Mouse (Mus musculus) right cerebral cortex, adult 2 months (tissue): Measurements from ENCODE around the gene Actrt1.

Experiments
- DNase-seq, 2 experiments: peaks; one replicate each; pipeline ENCODE4 v3.0.0; 2021 to 2022; ENCODE audit warnings: low spot score in 2 of 2

The Actrt1 gene

GRCm38 (mm10) chrX:46328707-46329106 lies at the start of gene Actrt1:
TSS of gene Actrt1 (plus strand) at chrX:46329007.
- no peak for DNase-seq

DNA sequence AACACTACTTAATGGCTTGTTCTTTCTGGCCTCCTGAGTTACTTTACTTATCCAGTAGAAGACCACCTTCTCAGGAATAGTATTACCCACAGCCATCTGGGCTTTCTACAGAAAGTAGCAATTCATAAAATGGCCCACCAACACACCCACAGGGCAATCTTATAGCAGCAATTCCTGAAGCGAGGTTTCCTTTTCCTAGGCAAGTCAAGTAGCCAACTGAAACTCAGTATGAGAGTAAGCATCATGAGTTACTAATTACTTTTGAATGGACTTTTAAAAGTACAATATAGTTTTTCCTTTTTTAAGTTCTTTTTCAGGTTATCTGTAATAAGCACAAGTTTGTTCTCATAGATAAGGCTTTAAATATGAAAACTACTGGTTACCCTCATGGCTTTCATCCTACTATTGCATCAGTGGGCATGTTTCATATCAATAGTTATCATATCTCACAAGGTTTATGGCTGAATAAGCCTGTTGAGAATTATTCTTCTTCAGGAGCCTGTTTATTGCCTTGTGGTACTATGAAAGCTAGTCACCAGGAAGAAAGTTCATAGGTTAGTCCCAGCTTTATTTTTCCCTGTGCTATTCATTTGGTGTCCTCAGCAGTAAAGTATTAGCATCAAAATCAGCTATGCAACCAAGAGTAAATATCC lies 2.8 kb downstream of the Actrt1 start:
- no peak for DNase-seq
